Mouse (Mus musculus): ENCODE results near the gene Mettl21e.
A peak's percentile ranks its signal among the peaks of the same experiment; 100 is the strongest.
"Not testable (repeated sequence)": the region's sequence is repeated elsewhere in the genome, so short reads cannot be mapped to it uniquely, and the experiment has no call there.

Gene Mettl21e

DNA sequence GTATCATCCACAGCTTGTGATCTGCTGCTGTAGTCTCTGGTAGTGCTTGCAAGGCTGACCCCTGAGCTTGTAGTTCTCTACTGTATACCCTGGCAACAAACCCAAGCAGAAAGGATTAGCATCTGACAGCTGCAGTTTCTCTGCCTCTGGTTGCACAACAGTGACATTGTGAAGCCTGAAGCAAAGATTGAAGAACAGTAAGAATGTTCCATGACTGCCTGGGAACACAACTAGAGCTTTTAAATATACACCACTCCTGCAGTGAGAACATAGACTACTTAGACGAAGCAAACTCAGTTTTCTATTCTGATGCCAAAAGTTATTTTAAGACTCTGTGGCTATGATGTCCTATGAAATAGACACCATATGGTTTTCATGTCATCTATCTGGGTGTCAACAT, at the start of gene Mettl21e:
Gene Mettl21e (minus strand): TSS at position 86 of the 400 bp plus-strand sequence.
- no peak for DNase-seq (ENCODE audit: low spot score in 2 of 2)

DNA sequence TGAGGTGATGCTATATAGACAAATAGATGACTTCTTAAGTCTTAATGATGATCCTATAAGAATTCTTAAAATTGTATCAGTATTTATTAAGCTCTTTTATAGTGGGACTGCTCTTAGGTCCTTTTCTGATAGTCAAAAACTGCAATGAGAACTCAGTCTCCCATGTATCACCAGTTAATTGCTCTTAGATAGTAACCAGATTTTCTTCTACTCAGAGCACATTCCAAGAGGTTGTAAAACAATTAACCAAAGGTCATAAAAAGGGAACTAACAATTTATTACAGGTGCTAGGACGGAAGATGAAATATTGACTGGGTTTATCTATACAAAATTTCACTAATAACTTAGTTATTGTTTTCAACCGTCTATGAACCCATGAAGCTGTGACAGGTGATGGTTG, 21.7 kb upstream of the Mettl21e start:
- not testable (repeated sequence) for DNase-seq (ENCODE audit: low spot score in 2 of 2)

GRCm38 (mm10) chr1:44239969-44240368, 21.2 kb upstream of the Mettl21e start:
- no peak for DNase-seq (ENCODE audit: low spot score in 2 of 2)

- no peak for DNase-seq (ENCODE audit: low spot score in 2 of 2)
Measured at GRCm38 (mm10) chr1:44237305-44237704, 18.5 kb upstream of the Mettl21e start.

- no peak for DNase-seq (ENCODE audit: low spot score in 2 of 2)
Measured at GRCm38 (mm10) chr1:44235311-44235710, 16.6 kb upstream of the Mettl21e start.

DNA sequence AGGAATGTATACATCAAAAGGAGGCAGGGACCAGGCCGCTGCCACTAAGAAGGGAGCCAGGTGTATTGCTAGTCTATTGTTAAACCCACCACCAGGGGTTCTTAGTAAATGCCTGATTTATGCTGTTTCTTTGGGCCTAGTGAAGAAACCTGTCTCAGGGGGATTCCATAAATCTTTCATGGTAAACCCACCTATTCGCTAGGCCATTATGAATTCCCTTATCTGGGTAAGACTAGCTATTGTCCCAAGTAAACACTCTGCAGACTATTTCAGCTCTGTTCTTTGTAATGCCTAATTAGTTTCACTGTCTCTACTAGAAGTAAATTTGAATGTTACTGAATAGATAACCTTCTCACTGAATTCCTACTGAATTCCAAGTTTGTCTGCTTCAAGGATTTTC, 15.8 kb upstream of the Mettl21e start:
- DNase-seq (ENCODE audit: low spot score in 2 of 2) = not testable (repeated sequence)

- peak; percentile 68 to 74 for DNase-seq (ENCODE audit: low spot score in 2 of 2)
Measured at GRCm38 (mm10) chr1:44229044-44229443, 10.3 kb upstream of the Mettl21e start.

- DNase-seq (ENCODE audit: low spot score in 2 of 2) = peak in 1 of 2 experiments; percentile 25
Measured at GRCm38 (mm10) chr1:44217118-44217517, 1.6 kb downstream of the Mettl21e start.

DNA sequence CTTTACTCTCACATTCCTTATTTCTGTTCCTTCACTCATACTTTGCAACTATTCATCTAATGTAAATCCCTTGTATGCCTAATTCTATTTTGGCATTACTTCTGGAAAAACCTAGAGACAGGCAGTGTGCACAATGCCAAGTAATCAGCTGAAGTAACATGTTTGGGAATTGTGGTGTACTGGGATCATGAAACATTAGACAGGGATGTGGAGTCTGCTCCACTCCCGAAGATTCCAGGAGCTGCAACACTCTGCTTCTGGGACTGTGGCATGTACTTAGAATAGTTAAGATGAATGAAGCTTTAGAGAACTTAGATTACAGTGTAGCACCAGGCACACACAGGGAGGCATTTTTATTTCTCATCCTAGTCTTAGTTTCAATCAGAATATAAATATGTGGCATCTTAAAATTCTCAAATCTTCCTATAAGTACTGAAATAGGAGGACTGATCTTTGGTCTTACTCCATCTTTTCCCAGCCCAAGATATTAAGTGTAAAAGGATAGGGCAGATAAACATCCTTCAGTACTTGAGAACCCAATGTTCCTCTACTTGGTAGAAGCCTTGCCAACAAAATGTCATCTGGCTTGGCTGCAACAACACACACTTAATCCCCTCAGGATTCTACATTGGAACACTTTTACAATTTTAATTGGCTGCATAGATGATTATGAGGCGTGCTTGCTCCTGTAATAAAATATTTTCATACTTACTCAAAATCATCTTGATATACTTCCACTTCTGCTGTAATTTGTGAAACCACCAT, 2.2 kb downstream of the Mettl21e start:
- DNase-seq (ENCODE audit: low spot score in 2 of 2) = no peak

DNA sequence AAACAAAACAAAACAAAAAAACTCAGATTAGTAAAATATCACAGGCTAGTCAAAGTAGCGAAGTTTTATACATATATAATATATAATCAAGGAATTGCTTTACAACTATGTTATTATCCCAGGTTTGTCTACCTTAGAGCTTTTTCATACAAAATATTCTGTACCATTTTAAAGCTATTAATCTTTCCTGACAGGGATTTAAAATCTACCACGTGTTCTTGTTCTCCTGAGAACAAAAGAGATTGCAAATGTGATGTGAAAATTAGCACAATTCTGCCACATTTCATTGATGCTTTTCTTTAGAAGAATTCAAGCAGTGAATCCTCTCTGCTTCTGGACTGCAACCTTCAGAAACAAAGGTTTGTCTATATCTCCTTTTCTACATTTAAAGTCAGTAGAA, 4.3 kb downstream of the Mettl21e start:
- DNase-seq (ENCODE audit: low spot score in 2 of 2) = no peak

- DNase-seq (ENCODE audit: low spot score in 2 of 2) = no peak
Measured at GRCm38 (mm10) chr1:44202876-44203275, 15.9 kb downstream of the Mettl21e start.

- DNase-seq (ENCODE audit: low spot score in 2 of 2) = peak; percentile 71 to 85
Measured at GRCm38 (mm10) chr1:44198273-44199171, 20.2 kb downstream of the Mettl21e start.

DNA sequence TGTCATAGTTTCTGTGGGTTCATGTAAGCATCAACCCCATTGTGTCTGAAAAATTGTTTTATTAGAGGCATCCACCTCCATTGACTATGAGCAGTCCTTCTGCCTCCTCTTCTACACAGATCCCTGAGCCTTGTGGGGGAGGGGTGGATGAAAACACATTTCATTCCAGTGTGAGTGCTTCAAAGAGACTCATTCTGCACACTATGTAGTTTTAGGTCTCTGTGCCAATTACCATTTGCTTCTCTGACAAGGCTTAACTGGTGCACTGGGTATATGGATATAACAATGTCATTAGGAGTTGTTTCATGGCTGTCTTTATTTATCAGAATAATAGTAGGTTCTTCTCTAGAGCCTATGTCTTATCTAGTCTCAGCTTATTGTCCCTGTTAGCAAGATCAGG, 32.4 kb downstream of the Mettl21e start:
- no peak for DNase-seq (ENCODE audit: low spot score in 2 of 2)

GRCm38 (mm10) chr1:44178086-44178485, 40.7 kb downstream of the Mettl21e start:
- DNase-seq (ENCODE audit: low spot score in 2 of 2) = no peak

- DNase-seq (ENCODE audit: low spot score in 2 of 2) = no peak
Measured at GRCm38 (mm10) chr1:44173903-44174302, 44.9 kb downstream of the Mettl21e start.

- DNase-seq (ENCODE audit: low spot score in 2 of 2) = no peak
Measured at GRCm38 (mm10) chr1:44172656-44173055, 46.1 kb downstream of the Mettl21e start.

DNA sequence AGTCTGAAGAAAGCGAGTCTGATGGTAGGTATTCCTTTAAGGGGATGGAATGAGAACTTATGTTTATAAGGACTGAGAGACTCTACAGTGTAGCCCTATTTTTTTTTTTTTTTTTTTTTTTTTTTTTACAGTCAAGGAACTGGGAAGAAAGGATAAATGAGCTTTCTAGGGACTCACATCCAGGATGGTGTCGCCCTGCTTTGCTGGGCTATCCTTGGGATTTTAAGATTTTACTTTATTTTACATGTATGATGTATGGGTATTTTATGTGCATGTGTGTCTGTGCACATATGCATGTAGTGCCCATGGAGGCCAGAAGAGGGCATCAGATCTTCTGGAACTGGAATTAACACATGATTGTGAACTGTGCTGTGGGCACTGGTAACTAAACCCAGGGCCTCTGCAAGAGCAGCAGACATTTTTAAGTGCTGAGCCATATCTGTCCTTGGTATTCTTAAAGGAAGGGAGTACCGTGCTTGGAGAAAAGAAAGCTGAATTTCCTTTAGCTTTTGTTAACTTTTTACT, 50.8 kb downstream of the Mettl21e start:
- DNase-seq (ENCODE audit: low spot score in 2 of 2) = no peak

DNA sequence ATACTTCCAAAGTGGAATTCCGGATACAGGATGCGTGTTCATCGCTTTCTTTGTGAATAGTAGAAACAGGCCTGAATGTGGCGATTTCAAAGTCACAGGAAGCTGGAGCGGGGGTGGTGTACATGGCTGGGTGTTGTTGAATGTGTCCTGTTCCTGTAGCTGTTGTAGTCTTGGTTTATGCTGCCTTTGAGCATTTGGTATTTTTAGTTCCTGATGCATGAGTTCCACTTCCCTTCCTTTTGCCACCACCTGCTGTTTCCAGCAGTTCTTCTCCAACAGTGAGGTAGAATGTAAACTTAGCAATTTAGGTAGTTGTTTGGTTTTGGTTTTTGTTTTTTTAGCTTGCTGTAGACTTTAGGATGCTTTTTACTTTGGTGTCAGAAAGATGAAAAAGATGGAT, 56.4 kb downstream of the Mettl21e start:
- DNase-seq (ENCODE audit: low spot score in 2 of 2) = no peak

DNA sequence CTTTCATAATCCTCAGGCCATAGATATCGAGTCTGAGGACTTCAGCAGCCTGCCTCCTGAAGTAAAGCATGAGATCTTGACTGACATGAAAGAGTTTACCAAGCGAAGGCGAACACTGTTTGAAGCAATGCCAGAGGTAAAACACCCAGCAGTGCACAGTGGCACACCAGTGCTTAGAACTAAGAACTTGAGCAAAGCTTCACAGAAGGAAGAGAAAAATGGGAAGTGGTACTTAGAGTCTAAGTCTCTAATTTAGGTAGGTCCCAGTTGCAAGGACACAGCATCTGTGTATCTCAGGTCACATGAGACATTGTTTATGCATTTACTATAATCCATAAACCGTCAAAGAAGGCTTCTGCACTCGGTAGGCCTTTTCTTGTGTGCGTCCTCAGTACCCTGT, 56.9 kb downstream of the Mettl21e start:
- DNase-seq (ENCODE audit: low spot score in 2 of 2) = no peak

DNA sequence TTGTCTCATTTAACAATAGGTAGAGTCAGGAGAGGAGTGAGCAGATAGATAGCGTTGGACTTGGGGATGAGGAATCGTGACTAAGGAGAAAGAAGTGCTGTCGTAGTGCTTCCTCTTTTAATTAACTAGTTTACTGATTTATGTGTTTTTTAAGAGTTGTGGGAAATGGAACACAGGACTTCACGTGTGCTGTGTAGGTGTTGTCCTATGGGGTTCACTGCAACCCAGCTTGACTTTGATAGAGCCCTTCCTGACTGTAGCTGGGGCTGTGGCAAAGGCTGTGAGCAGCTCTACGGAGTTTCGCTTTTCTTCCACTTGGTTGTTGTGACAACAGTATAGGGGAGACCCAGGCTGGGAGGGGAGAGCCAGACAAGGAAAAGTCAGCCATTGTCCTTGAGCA, 60.4 kb downstream of the Mettl21e start:
- DNase-seq (ENCODE audit: low spot score in 2 of 2) = no peak

DNA sequence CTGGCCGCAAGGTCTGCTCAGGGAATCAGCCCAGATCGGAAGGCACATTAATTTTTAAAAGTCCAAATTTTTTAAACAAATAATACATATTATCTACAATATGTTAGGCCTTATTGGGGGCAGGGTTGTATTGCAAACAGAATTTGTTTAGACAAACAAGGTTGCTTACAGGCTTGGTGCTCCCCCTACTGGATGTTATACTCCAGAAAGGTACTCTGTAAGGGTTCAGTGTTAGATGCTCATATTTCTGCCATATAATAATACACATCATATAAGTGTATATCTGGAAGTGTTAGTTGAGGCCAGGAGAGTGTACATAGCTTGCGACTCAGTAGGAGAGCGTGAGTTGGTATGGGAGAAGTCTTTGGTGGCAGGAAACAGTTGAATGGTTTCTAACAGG, 63.5 kb downstream of the Mettl21e start:
- no peak for DNase-seq (ENCODE audit: low spot score in 2 of 2)
